Mouse (Mus musculus) adrenal gland, postnatal 10 days (tissue): ENCODE results near the gene Stx8. TPM values are rescaled to one million over a fixed set of nuclear protein-coding genes. Genes with fewer than 3 reads are reported as not detected.

ENCODE experiments used
- DNase-seq: peaks from one replicate; pipeline ENCODE4 v3.0.0; 2021; ENCODE audit warnings: mixed read lengths
- total RNA-seq, 2 experiments: library from RNA; stranded (reverse); gene quantifications; 2 replicates each; pipeline ENCODE4 v1.2.3; 2021

Gene Stx8
- total RNA-seq, 2 experiments from 2014 or later = 33.2 to 34.1 TPM

GRCm38 (mm10) chr11:67973225-67973624 is 7.2 kb downstream of the Stx8 start:
- DNase-seq = no peak

DNA sequence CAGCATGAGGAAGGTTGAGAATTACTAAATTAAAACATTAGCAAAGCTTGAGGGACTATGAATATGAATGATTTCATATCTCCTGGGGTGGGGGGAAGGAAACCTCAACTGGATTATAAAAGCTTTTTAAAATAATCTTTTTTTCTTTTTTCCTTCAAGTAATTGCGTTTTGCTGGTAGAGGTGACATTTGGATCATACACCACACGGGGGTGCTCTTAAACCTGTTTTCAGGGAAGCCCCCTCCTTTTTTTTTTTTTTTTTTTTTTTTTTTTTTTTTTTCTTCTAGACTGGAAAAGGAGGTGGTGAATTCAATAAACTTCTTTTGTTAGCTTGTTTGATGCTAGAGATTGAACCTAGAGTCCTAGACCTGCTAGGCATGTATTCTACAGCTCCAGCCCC is 9.3 kb downstream of the Stx8 start:
- DNase-seq = peak; percentile 22

GRCm38 (mm10) chr11:67983564-67983963 is 17.6 kb downstream of the Stx8 start:
- no peak for DNase-seq

GRCm38 (mm10) chr11:67991240-67991639 is 25.2 kb downstream of the Stx8 start:
- DNase-seq = no peak

- DNase-seq = no peak
Measured at GRCm38 (mm10) chr11:67995965-67996364, 30.0 kb downstream of the Stx8 start.

- no peak for DNase-seq
Measured at GRCm38 (mm10) chr11:67998905-67999304, 32.9 kb downstream of the Stx8 start.

GRCm38 (mm10) chr11:67999629-68000028 is 33.6 kb downstream of the Stx8 start:
- DNase-seq = no peak

DNA sequence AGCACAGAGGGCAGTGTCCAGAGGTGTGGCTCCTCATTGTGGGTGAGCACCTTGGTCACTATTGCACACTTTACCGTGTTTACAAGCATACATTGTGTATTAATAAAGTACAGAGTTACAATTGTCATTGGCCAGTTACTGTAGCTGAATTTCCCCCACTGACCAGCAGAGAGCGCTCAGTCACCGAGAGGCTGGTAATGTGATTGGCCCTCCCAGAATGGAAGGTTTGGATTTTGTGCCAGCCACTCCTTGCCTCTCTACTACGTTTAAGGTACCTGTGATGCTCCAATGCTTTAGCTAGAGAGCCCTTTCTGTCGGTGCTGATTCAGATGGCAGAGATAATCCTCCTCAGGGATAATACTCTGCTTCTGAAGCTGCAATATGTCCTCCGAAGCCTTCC is 38.2 kb downstream of the Stx8 start:
- DNase-seq = peak; percentile 83

DNA sequence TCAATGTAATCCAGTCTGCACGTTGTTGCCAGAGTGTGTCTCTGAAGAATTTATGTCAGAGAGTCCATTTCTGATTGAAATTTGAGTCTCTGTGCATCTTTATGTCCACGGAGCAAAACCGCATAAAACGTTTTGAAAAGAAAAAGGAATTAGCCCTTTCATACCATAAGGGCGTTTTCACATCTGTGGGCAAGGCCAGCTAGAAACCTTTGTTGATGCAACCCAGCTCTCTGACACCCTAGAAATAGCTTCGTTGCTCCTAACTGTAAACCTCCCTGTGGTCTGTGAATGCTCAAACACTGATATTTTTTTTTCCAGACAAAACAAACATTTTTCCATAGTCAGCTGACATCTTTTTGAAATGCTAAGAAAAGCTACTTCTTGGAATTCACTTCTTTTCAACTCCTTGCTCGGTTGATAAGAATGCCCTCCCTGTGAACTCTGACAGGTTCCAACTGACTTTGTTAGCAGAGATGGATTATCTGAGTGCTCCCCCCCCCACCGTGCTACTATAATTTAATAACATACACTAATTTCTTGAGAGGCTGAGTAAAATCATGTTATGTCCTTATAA is 40.3 kb downstream of the Stx8 start:
- DNase-seq = no peak

DNA sequence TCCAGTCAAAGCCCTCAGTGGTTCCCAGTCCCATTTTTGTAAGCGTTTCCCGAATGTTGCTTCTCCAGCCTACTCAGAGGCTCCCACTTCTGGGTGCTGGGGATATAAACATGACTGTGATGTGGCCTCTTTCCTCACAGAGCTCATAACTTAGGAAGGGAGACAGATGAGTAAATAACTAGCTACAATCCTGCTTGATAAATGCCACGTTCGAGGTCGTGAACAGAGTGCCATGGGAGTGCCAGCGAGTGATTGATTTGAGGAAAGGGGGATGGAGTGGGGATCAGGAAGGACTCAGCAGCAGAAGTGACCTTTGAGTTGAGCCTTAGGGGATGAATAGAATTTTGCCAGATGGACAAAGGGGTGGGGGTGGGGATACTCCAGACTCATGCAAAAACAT is 41.7 kb downstream of the Stx8 start:
- DNase-seq = peak; percentile 24

- no peak for DNase-seq
Measured at GRCm38 (mm10) chr11:68009377-68009776, 43.4 kb downstream of the Stx8 start.

- DNase-seq = no peak
Measured at GRCm38 (mm10) chr11:68012207-68012606, 46.2 kb downstream of the Stx8 start.

GRCm38 (mm10) chr11:68018191-68018590 is 52.2 kb downstream of the Stx8 start:
- DNase-seq = peak; percentile 59

- DNase-seq = no peak
Measured at GRCm38 (mm10) chr11:68019156-68019555, 53.2 kb downstream of the Stx8 start.

GRCm38 (mm10) chr11:68021976-68022375 is 56.0 kb downstream of the Stx8 start:
- DNase-seq = no peak

GRCm38 (mm10) chr11:68022895-68023294 is 56.9 kb downstream of the Stx8 start:
- DNase-seq = no peak

DNA sequence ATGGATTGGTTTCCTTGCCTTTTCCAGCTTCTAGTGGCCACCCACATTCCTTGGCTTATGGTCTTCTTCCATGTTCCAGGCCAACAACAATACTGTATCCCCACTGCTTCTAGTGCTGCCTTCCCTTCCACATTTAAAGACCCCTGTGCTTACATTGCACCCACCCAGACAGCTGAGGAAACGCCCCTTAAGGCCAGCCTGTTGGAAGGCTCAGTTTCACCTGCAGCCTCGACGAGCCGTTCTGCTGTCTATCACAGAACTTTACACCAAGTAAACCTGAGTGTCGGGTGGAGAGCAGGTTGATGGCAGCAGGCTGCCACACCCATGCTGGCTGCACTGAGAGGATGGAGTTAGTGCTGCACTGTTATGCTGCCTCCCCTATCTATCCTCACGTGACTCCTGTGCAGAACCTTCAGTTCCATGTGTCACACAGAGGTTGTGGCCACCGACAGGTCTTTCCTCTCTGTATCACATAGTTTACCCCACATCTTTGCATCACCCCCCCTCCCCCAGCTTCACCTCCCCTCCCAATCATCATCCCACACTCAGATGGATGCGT is 57.9 kb downstream of the Stx8 start:
- no peak for DNase-seq

GRCm38 (mm10) chr11:68026590-68026989 is 60.6 kb downstream of the Stx8 start:
- DNase-seq = no peak

GRCm38 (mm10) chr11:68029079-68029478 is 63.1 kb downstream of the Stx8 start:
- DNase-seq = no peak

GRCm38 (mm10) chr11:68029871-68030270 is 63.9 kb downstream of the Stx8 start:
- DNase-seq = no peak

- DNase-seq = peak; percentile 56
Measured at GRCm38 (mm10) chr11:68030771-68031170, 64.8 kb downstream of the Stx8 start.

DNA sequence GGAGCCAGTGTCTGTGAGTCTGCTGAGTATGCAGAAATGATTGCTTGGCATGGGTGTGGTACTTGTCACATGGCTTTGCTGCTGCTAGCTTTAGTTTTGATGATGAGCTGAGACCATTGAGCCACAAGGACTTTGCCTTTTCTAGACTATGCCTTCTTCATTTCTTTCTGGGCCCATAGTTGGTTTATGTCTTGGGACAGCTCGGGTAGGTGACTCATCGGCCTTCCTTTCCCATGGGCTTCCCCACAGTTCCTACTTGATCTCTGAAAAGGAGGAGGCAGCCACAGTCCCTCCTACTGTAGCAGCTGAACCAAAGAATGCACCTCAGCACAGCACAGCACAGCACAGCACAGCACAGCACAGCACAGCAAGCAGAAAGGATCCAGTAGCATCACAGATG is 66.5 kb downstream of the Stx8 start:
- DNase-seq = no peak

GRCm38 (mm10) chr11:68033331-68033926 is 67.4 kb downstream of the Stx8 start:
- DNase-seq = no peak

GRCm38 (mm10) chr11:68034422-68034821 is 68.4 kb downstream of the Stx8 start:
- no peak for DNase-seq
